Mouse (Mus musculus) megakaryocyte, embryonic 14.5 days (primary cell): ENCODE measurements around the gene Dlg4.

Source experiments
- FLI1 ChIP-seq: IDR thresholded peaks from 2 replicates; pipeline ENCODE4 v1.6.1; 2012; ENCODE audit warnings: low read length, inconsistent platforms, mixed read lengths
- GATA1 ChIP-seq: IDR thresholded peaks from 3 replicates; pipeline ENCODE4 v1.6.1; 2012; ENCODE audit warnings: mixed read lengths, low read length, inconsistent platforms, borderline replicate concordance

DNA sequence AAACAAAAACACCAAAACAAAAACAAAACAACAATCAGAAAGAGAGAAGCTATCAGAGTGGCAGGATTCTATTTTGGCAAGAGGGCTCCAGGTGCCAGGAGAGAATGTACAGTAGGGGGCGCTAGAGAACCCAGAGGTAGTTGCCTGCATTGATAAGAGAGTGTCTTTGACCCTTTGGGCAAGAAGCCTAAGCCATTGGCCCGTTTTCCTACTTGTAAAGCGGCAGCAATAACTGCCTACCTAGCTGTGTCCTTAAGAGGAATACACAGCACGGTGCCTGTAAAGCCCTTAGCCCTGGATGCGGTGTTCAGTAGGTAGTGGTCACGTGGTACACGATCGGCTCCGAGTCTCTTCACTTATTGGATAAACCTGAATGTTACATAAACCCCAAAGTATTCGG is 33.1 kb downstream of the Dlg4 start:
- TF ChIP-seq GATA1, result no peak
- TF ChIP-seq FLI1, result no peak
